Mouse (Mus musculus) myocyte (in vitro differentiated cells): ENCODE measurements around the gene Ube2e1. TPM values are rescaled to one million over a fixed set of nuclear protein-coding genes. Genes with fewer than 3 reads are reported as not detected.
A peak's percentile ranks its signal among the peaks of the same experiment; 100 is the strongest.

Experiments
- H3K27me3 ChIP-seq: one replicate; pipeline ENCODE4 v1.6.1; 2011; ENCODE audit not compliant: control insufficient read depth, insufficient read depth, insufficient read length
- H3K36me3 ChIP-seq: one replicate; pipeline ENCODE4 v1.6.1; 2011; ENCODE audit not compliant: control insufficient read depth, insufficient read depth
- H3K4me2 ChIP-seq: one replicate; pipeline ENCODE4 v1.6.1; 2011; ENCODE audit warnings: low read depth, control low read depth
- H3K4me3 ChIP-seq: one replicate; pipeline ENCODE4 v1.5.1; 2011; ENCODE audit warnings: mild to moderate bottlenecking, control low read depth, moderate library complexity
- H3K79me2 ChIP-seq: one replicate; pipeline ENCODE4 v1.6.1; 2011; ENCODE audit not compliant: control insufficient read depth, insufficient read depth
- H3ac ChIP-seq: one replicate; pipeline ENCODE4 v1.6.1; 2011; ENCODE audit not compliant: control insufficient read depth, insufficient read length
- CEBPB ChIP-seq: IDR thresholded peaks from 2 replicates; pipeline ENCODE4 v1.6.1; 2011; ENCODE audit warnings: mild to moderate bottlenecking, moderate library complexity; ENCODE audit not compliant: poor library complexity, insufficient read depth, severe bottlenecking
- E2F4 ChIP-seq: IDR thresholded peaks from one replicate; pipeline ENCODE4 v1.6.1; 2011; ENCODE audit warnings: mild to moderate bottlenecking, control low read depth, moderate library complexity; ENCODE audit not compliant: insufficient read depth
- MAX ChIP-seq: IDR thresholded peaks from one replicate; pipeline ENCODE4 v1.6.1; 2011; ENCODE audit warnings: low read depth, mild to moderate bottlenecking, control low read depth
- MYOD1 ChIP-seq, 3 experiments: IDR thresholded peaks; one replicate each; pipeline ENCODE4 v1.6.1; 2011; ENCODE audit warnings: control low read depth in 2 of 3, low read depth in 2 of 3, mild to moderate bottlenecking in 2 of 3, moderate library complexity in 1 of 3; ENCODE audit not compliant: insufficient read length in 2 of 3, control insufficient read depth in 1 of 3
- MYOG ChIP-seq, 3 experiments: IDR thresholded peaks; one replicate each; pipeline ENCODE4 v1.6.1; 2011; ENCODE audit warnings: control low read depth in 2 of 3, low read depth in 2 of 3, mild to moderate bottlenecking in 2 of 3; ENCODE audit not compliant: insufficient read length in 2 of 3, control insufficient read depth in 1 of 3, insufficient read depth in 1 of 3
- POLR2A ChIP-seq: IDR thresholded peaks from one replicate; pipeline ENCODE4 v1.6.1; 2011; ENCODE audit warnings: low read depth, mild to moderate bottlenecking, control low read depth, moderate library complexity; ENCODE audit not compliant: insufficient read length
- POLR2AphosphoS2 ChIP-seq: IDR thresholded peaks from one replicate; pipeline ENCODE4 v1.6.1; 2011; ENCODE audit warnings: low read depth, control low read depth; ENCODE audit not compliant: insufficient read length
- REST ChIP-seq: IDR thresholded peaks from one replicate; pipeline ENCODE4 v1.6.1; 2011; ENCODE audit warnings: mild to moderate bottlenecking, control low read depth, moderate library complexity; ENCODE audit not compliant: insufficient read depth, insufficient read length
- SRF ChIP-seq: IDR thresholded peaks from one replicate; pipeline ENCODE4 v1.6.1; 2011; ENCODE audit warnings: low read depth; ENCODE audit not compliant: control insufficient read depth, insufficient read length
- TCF12 ChIP-seq: IDR thresholded peaks from one replicate; pipeline ENCODE4 v1.6.1; 2011; ENCODE audit warnings: mild to moderate bottlenecking, control low read depth; ENCODE audit not compliant: poor library complexity, insufficient read depth, severe bottlenecking
- TCF3 ChIP-seq: IDR thresholded peaks from one replicate; pipeline ENCODE4 v1.6.1; 2011; ENCODE audit warnings: low read depth, control low read depth; ENCODE audit not compliant: insufficient read length
- USF1 ChIP-seq: IDR thresholded peaks from one replicate; pipeline ENCODE4 v1.6.1; 2011; ENCODE audit warnings: low read depth, mild to moderate bottlenecking, control low read depth, moderate library complexity
- polyA plus RNA-seq: library from polyadenylated mRNA; unstranded; fragments of >200 nt; fragmentation: generic; extraction: Trizol; gene quantifications from one replicate; pipeline ENCODE4 v1.2.1, GENCODE M21; 2012; ENCODE audit warnings: missing spikeins

Ube2e1 gene
- polyA plus RNA-seq, 1 experiment = 34.4 TPM

DNA sequence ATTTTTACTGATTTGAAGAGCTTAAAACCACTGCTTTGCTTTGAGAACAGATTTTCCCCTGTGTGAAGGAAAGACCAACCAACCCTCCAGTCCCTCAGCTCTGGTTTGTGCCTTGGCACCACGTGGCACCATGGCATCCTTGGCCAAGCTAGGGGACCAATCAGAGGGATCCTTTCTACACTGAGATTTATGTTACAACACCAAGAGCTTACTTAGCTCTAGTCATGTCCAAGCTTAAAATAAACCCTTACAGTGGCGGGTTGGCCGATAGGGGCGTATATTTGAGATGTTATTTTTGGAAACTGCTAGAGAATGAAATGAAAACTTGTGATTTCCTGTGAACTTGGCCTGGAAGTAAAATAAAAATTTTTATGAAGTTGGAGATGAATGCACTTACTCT lies 11.9 kb upstream of the Ube2e1 start:
- no peak overlapping the region for H3K4me3 ChIP-seq
- peak overlapping the region; percentile 18 for H3K4me2 ChIP-seq
- H3ac ChIP-seq = no peak overlapping the region
- H3K36me3 ChIP-seq = no peaks in the 10 kb centered on the region
- no peak for TF ChIP-seq POLR2A
- TF ChIP-seq REST = no peak
- TF ChIP-seq USF1 = no peak
- no peak for TF ChIP-seq E2F4
- TF ChIP-seq MYOD1 (IDR thresholded peaks at IDR 0.05; ENCODE audit: control insufficient read depth in 1 of 3, insufficient read length in 2 of 3, low read depth in 2 of 3) = no peak
- TF ChIP-seq SRF = no peak
- no peaks in the 10 kb centered on the region for H3K79me2 ChIP-seq
- no peaks in the 10 kb centered on the region for H3K27me3 ChIP-seq

- Histone ChIP-seq H3K27me3 (no peaks in the 10 kb centered on the region), H3K36me3 (no peaks in the 10 kb centered on the region), H3ac (no peak overlapping the region), H3K4me2 (no peak overlapping the region), H3K4me3 (no peak overlapping the region), H3K79me2 (no peaks in the 10 kb centered on the region)
- TF ChIP-seq POLR2AphosphoS2 (no peak), SRF (no peak), MAX (no peak), USF1 (no peak)
Observed at GRCm38 (mm10) chr14:18342749-18343148, 11.1 kb upstream of the Ube2e1 start.

GRCm38 (mm10) chr14:18341088-18341487 lies 9.4 kb upstream of the Ube2e1 start:
- Histone ChIP-seq H3K27me3 (no peaks in the 10 kb centered on the region), H3K4me2 (no peak overlapping the region)
- TF ChIP-seq TCF12 = no peak
- TF ChIP-seq POLR2AphosphoS2 = no peak
- TF ChIP-seq TCF3 = no peak

DNA sequence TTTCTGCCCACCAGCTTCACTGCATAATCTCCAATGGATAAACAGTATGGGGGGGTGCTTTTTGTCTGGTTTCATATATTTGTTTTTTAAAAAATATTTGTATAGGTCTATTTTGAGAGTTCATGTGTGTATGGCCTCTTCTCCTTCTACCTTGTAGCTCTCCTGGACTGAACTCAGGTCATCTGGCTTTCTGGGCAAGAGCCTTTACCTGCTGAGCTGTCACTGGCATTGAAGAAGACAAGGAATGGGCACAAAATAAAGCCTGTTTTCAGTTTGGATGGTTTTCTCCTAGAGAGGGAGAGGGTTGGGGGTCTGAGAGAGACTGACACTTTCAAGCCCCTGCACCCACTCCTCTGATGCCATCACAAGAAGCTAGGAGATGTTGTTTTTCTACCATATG lies 4.4 kb upstream of the Ube2e1 start:
- H3K36me3 ChIP-seq = no peaks in the 10 kb centered on the region

More at GRCm38 (mm10) chr14:18341088-18341487, 9.4 kb upstream of the Ube2e1 start:
- Histone ChIP-seq H3K36me3 (no peaks in the 10 kb centered on the region), H3K4me3 (no peak overlapping the region), H3K79me2 (no peaks in the 10 kb centered on the region), H3ac (no peak overlapping the region)

DNA sequence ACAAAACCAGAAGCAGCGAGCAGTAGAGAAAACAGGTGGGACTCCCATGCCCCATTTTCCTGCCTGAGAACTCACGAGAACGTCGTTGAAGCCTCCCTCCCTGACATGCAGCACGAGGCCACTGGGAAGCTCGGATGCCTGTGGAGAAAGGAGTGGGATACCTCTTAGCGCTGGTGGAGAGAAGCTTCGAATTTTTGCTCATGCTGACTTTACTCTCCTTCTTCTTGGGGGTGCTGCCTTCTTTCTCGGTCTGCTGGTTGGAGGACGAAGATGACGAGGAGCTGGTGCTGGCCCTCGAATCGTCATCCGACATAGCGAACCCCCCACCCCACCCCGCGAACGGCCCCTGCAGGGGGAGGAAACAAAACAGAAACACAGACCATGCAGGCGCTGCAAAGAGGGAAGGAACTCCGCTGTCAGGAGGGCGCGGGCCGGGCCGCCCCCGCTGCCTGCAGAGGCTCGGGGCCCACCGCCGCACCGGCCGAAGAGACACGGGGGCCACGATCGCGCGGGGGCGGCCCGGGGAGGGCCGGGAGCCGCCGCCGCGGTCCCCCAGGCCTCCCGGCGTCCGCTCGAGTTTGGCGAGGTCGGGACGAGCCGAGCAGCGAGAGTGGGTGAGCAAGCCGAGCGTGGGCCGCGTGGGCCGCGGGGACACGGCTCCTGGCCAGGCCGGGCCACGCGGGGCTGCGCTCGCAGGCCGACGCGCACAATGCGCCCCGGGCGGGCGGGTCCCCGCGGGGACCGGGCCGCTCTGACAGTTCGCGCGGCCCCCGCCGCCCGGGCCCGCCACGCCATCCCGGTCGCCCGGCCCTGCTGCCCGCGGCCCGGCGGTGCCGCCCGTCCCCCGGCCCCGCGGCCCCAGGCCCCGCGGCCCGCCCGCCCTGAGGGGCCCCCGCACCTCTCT lies 618 bp downstream of the Ube2e1 start:
- peak overlapping the region; percentile 65 for H3ac ChIP-seq

More for the DNA sequence above, 4.4 kb upstream of the Ube2e1 start:
- no peaks in the 10 kb centered on the region for H3K27me3 ChIP-seq
- no peak overlapping the region for H3K4me2 ChIP-seq
- TF ChIP-seq E2F4 (no peak), SRF (no peak), CEBPB (no peak), MAX (no peak), MYOD1 (IDR thresholded peaks at IDR 0.05; ENCODE audit: control insufficient read depth in 1 of 3, insufficient read length in 2 of 3, low read depth in 2 of 3) (no peak), POLR2A (no peak), REST (no peak), USF1 (no peak), MYOG (IDR thresholded peaks at IDR 0.05; ENCODE audit: control insufficient read depth in 1 of 3, insufficient read depth in 1 of 3, insufficient read length in 2 of 3, low read depth in 2 of 3) (no peak), TCF3 (no peak), TCF12 (no peak), POLR2AphosphoS2 (no peak)
- no peak overlapping the region for H3ac ChIP-seq
- H3K79me2 ChIP-seq = no peaks in the 10 kb centered on the region
- H3K4me3 ChIP-seq = no peak overlapping the region

More for the DNA sequence above, 618 bp downstream of the Ube2e1 start:
- H3K4me3 ChIP-seq = peak overlapping the region; percentile 30
- no peaks in the 10 kb centered on the region for H3K36me3 ChIP-seq
- H3K27me3 ChIP-seq = no peaks in the 10 kb centered on the region
- peaks cover 13% of the 10 kb centered on the region for H3K79me2 ChIP-seq
- H3K4me2 ChIP-seq = peak overlapping the region; percentile 86
- TF ChIP-seq TCF12 (no peak), MYOG (IDR thresholded peaks at IDR 0.05; ENCODE audit: control insufficient read depth in 1 of 3, insufficient read depth in 1 of 3, insufficient read length in 2 of 3, low read depth in 2 of 3) (no peak), MAX (peak; percentile 30), CEBPB (no peak), MYOD1 (IDR thresholded peaks at IDR 0.05; ENCODE audit: control insufficient read depth in 1 of 3, insufficient read length in 2 of 3, low read depth in 2 of 3) (peak in 1 of 3 experiments; percentile 1)
